Mouse (Mus musculus) urinary bladder, adult 18-20 months (tissue): Measurements from ENCODE around the gene Gmeb1.

ENCODE experiments used
- DNase-seq, 2 experiments: peaks; one replicate each; pipeline ENCODE4 v3.0.0; 2022; ENCODE audit warnings: low spot score in 2 of 2, mixed read lengths in 2 of 2

Gmeb1 gene

GRCm38 (mm10) chr4:132274156-132274862, 12.9 kb upstream of the Gmeb1 start, which contains the start of gene Taf12:
Gene Taf12 (plus strand): TSS chr4:132274375.
- DNase-seq = peak; percentile 87 to 89

- DNase-seq = no peak
Observed at GRCm38 (mm10) chr4:132273166-132273565, 11.8 kb upstream of the Gmeb1 start.

- DNase-seq = peak; percentile 68 to 73
Observed at GRCm38 (mm10) chr4:132269740-132270560, 8.5 kb upstream of the Gmeb1 start.

- DNase-seq = no peak
Observed at GRCm38 (mm10) chr4:132268871-132269739, 7.7 kb upstream of the Gmeb1 start.

- DNase-seq = no peak
Observed at GRCm38 (mm10) chr4:132266835-132267349, 5.5 kb upstream of the Gmeb1 start.

GRCm38 (mm10) chr4:132263313-132263712, 1.9 kb upstream of the Gmeb1 start:
- DNase-seq = no peak

- no peak for DNase-seq
Observed at GRCm38 (mm10) chr4:132262358-132262616, 885 bp upstream of the Gmeb1 start.

- DNase-seq = peak; percentile 15 to 44
Observed at GRCm38 (mm10) chr4:132260404-132261379, 710 bp downstream of the Gmeb1 start.

GRCm38 (mm10) chr4:132259248-132259647, 2.2 kb downstream of the Gmeb1 start:
- no peak for DNase-seq

GRCm38 (mm10) chr4:132256384-132256783, 5.0 kb downstream of the Gmeb1 start:
- no peak for DNase-seq

GRCm38 (mm10) chr4:132254986-132255385, 6.4 kb downstream of the Gmeb1 start:
- DNase-seq = no peak

GRCm38 (mm10) chr4:132253622-132254021, 7.8 kb downstream of the Gmeb1 start:
- DNase-seq = no peak

- no peak for DNase-seq
Observed at GRCm38 (mm10) chr4:132253128-132253527, 8.3 kb downstream of the Gmeb1 start.

- DNase-seq = no peak
Observed at GRCm38 (mm10) chr4:132251596-132251995, 9.8 kb downstream of the Gmeb1 start.

GRCm38 (mm10) chr4:132247451-132247997, 13.9 kb downstream of the Gmeb1 start:
- no peak for DNase-seq

- no peak for DNase-seq
Observed at GRCm38 (mm10) chr4:132245643-132246042, 15.8 kb downstream of the Gmeb1 start.

- DNase-seq = no peak
Observed at GRCm38 (mm10) chr4:132241208-132241607, 20.2 kb downstream of the Gmeb1 start.

- DNase-seq = no peak
Observed at GRCm38 (mm10) chr4:132240367-132240766, 21.0 kb downstream of the Gmeb1 start.

GRCm38 (mm10) chr4:132238356-132238755, 23.0 kb downstream of the Gmeb1 start:
- DNase-seq = no peak

- no peak for DNase-seq
Observed at GRCm38 (mm10) chr4:132234710-132235109, 26.7 kb downstream of the Gmeb1 start.
